Mouse (Mus musculus) common myeloid progenitor, adult 5-6 weeks (primary cell): Measurements from ENCODE around the gene Ntrk3. TPM values are rescaled to one million over a fixed set of nuclear protein-coding genes. Genes with fewer than 3 reads are reported as not detected.

Experiments used
- ATAC-seq: replicated peaks from 2 replicates; pipeline ENCODE4 v1.8.0; 2016; ENCODE audit warnings: low read depth, mild to moderate bottlenecking, moderate TSS enrichment, inconsistent platforms; ENCODE audit not compliant: poor library complexity, severe bottlenecking
- total RNA-seq: library from RNA; stranded (forward); fragments of 200-1000, 187-1606 nt; gene quantifications from 2 replicates; pipeline ENCODE4 v1.2.3, GENCODE M21; 2017

Gene Ntrk3
- total RNA-seq, 1 experiment from 2014 or later, result not detected

DNA sequence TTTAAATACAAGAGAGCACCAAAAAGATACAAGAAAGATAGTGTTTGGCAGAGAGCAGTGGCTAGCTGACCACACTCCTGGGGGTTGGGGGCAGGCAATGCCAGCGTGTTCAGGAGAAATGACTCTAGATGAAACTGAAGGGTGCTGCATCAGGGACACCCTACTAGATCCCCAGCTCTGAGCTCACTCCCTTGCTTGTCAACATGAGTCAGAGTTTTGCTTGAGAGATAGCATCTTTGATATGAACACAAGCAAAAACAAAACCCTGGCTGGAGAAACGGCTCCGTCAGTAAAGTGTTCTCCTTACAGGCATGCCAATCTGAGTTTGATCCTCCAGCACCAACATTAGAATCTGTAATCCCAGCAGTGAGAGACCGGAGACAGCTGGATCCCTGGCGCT is 189.1 kb downstream of the Ntrk3 start:
- ATAC-seq, result no peak

DNA sequence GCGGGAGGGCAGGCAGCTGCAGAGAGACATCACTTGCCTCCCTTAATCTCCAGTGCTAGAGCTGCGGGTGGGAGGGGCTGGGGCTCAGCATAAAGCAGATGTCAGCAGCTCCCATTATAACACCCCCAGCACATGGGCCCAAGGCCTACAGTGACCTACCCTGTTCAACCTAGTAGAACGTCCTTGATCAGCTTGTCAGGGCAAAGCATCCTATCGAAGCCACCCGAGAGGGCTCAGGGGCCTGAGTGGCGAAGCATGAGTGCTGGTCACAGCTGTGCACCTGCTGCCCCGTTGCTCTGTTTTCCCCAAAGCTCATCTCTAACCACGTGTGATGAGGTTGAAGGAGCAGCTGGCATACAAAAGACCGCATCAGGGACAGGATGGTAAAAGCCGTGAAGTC is 191.3 kb downstream of the Ntrk3 start:
- ATAC-seq, result no peak

DNA sequence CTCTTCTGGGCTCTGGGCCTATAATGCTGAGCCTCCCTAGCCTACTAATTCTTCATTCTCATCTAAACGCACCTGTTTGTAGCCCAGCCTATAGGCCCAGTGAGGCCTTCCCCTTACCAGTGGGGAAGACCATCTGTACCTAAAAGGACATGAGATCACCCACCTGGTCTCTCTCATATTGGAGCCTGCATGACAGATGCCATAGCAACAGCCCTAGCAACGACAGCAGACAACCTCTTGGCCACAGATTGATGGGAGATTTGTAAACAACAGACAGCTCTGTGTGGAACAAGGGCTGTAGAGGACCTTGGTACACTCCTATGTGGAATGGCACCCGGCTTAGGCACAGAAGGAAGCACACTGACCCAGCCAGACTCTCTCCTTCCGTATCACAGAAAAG is 195.3 kb downstream of the Ntrk3 start:
- no peak for ATAC-seq

DNA sequence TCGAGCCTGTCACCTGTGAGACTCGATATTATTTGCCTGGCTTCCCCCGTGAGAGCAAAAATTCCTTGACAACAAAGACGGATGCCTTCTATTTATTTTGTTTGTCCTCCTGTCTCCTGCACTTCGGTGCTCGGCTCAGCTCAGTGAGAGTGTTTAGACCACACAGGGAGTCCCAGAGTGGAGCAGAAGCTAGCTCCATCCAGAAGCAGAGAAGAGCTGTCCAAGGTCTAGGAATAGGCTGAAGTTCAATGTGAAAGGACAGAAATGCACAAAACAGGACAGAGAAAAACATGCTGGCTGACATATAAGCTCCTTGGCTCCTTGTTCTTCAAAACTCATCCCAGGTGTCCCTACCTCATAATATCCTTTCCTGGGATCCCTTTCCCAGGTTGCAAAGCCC is 207.5 kb downstream of the Ntrk3 start:
- ATAC-seq, result no peak

DNA sequence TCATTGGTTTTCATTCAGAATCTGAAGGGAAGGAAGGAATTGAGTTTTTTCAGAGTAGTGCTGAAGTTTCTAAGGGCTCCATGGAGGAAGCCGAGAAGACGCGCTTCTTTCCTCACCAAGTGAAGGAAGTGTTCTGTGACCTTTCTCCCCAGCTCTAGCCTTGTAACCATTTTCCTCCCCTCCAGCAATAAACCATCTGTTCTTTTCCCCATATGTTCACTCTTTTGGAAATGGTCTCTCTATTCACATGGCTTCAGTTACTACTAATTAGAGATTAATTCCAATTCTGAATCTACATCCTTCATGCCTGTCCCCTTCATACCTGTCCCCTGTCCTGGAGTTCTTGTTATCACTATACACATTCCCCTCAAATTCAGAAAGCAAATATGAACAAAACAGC is 209.8 kb downstream of the Ntrk3 start:
- ATAC-seq, result no peak

DNA sequence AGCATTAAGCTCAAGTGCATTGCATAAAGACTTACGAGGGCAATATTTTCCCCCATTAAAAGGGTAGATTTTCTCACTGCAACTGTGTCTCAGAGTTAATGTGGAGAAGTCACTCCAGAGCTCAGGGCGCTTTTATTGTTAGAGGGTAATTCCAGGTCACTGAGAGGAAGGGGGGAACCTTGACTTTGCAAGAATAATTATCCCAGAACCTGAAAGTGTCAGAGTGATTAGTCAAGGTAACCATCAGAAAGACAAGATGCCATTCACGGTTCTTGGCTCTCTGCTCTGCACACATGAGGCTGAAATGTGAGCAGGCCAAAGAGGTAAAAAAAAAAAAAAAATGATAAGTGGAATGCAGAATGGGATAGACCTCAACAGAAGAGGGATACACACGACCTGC is 210.2 kb downstream of the Ntrk3 start:
- ATAC-seq, result no peak

DNA sequence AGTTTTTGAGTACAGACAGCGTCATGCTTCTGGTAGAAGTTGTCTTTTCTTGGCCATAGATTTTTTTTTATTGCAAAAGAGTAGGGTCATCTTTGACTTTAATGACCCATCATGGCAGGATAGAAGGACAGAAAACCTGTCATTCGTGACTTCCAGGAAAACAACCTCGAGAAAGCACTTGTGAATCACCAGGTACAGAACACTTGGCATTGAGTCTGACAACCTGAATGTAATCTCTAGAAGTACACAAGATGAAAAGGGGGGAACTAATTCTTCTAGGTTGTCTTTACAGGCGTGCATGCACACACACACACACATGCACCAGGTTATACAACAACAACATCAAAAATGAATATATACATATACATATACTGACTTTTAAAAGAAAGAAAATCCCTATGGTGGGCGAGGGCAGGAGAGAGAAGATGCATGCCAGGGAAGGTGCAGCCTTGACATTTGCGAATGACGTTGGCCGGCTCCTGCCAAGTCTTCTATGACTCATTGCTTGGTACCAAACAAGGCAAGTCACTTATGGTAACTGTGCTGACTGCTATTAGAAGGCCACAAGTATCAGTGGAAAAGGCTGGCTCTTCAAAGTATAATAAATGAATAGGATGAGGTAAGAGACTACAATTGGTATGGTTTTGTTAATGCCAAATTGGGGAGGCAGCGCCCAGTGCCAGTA is 217.4 kb downstream of the Ntrk3 start:
- no peak for ATAC-seq

DNA sequence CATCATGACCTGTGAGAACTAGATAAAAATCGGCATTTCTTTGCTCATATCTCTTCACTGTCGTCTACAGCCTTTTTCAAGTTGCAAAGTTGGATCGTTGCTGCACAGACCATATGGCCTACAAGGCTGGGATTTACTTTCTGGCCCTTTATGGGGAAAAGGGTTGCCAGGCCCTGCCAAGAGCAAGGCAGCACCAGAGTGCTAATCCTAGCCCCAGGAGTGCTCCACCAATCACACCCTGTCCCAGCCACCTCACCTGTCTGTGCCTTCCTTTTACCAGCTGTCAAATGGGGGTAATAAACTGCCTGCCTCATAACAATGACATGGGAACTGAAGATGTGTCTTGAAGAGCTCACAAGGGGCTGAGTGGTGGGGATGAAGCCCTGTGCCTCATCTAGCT is 218.1 kb downstream of the Ntrk3 start:
- ATAC-seq, result no peak

DNA sequence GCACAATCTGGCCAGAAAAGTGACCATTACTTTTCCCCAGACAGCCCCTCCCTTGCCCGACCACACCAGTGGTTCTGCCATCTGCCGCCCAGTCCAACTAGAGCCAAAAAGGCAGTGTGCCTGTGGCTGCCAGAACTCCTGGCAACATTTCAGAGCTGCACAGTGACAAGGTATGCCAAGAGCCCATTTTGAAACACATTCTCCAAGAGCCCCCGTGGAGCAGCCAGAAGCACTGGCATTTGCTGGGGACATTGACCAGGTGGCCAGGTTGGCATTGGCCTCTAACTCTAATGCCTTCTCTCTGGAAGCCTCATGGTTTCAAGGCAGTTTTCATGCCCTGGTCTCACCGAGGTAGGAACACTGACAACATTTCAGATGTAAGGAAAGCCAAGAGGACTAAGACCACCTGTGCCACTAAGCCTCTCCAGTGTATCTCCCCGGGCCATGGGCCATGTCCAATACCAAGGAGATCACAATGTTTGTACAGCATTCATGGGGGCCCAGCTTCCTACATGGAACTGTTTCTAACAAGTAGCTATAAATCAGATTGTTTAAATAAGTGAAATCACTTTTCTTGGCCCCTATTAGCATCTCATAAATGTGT is 218.9 kb downstream of the Ntrk3 start:
- no peak for ATAC-seq

DNA sequence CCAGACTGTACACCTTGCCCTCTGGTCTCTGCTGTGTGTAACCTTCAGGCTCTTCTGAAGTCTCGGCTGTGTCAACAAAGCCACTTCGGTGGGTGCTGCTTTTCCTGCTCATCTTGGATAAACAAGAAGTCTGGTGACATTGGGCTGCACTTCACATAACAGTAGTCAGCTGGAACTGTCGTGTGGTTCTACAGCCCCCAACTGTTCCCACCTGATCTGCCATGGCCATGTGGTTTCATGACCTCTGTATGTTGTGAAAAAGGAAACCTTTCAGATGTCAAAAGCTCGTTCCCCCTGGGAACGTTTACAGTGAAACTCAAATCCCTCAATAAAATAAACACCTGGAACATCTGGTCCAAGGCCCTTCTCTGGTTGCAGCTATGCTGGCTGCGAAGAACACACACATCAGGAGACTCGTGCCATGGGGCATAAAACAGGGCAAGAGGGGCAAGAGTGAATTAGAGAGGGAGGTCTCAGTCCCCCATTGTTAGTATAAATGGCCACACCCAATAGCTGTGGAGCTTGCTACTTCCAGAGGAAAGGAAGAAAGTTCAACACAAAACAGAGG is 222.7 kb downstream of the Ntrk3 start:
- no peak for ATAC-seq

DNA sequence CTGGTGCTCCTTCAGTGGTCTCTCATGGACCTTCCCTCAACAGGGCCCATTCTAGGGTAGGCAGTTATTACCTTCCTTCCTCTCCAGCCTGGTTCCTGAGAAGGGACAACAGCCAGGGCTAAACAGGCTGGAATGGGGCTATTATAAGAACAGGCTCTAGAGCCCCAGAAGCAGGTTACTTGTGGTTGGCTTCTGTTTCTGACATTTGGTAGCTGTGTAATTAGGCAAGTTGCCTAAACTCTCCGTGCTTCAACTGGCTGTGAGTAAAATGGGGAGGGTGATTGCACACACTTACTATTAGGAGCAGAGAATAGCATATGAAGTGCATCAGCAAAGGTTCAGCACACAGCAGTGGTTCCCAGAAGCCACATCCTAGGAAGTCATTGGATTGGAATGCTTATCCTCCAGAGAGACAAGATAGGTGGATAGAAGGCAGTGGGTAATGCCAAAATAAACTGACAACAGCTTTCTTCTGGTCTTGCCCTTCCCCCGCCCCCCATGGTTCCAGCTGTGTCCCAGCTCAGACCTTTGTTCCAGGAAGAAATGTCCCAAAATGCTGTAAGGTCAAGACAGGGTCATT is 230.7 kb downstream of the Ntrk3 start:
- no peak for ATAC-seq

DNA sequence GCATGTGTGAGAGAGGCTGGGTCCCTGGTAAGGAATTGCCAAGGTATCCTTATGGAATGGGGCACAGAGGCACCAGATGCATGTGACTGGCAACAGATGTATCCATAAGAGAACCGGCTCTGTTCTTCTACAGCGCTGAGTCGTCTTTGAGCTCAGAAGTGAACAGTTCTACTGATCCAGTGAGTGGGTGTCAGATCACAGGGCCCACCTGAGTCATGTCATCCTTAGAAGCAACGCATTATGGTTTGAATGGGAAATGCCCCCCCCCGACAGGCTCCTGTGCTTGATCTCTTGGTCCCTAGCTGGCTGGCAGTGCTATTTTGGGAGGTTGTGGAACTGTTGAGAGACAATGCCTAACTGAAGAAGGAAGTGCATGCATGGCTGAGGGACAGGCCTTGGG is 236.9 kb downstream of the Ntrk3 start:
- ATAC-seq, result no peak

DNA sequence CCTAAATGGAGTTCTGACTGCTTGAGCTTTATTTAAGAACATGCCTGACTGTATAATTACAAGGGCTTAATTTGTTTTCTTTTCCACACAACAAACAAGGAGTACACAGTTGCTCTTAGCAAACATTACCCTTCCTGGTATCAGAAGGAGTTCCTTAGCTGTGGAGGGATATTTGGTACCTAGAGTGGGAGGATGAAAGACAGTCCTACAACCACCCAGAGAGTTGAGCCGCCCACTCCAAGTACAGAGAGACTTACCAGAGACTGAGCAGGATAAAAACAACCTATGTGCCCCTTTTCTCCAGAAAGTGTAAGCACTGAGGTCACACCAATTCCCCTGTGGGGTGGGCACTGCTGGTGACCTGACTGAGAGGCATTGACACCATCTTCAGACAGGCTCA is 237.8 kb downstream of the Ntrk3 start:
- no peak for ATAC-seq

DNA sequence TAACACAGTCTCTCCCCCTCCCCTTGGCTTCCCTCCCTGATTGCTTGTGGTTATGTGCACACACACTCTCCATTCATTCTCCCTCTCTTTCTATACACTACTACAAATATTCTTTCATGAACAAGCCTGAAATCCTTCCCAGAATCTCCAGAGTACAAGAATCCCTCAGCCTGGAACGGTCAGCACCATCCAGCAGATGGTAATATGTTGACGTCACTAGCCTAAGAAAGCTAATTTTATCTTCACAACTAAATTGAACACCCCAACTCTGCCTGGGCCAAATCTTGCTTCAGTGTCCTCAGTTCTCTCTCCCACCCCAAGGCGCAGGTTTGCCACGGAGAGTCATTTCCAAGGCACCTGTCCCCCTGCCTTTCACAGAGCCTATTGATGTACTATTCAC is 239.5 kb downstream of the Ntrk3 start:
- no peak for ATAC-seq

DNA sequence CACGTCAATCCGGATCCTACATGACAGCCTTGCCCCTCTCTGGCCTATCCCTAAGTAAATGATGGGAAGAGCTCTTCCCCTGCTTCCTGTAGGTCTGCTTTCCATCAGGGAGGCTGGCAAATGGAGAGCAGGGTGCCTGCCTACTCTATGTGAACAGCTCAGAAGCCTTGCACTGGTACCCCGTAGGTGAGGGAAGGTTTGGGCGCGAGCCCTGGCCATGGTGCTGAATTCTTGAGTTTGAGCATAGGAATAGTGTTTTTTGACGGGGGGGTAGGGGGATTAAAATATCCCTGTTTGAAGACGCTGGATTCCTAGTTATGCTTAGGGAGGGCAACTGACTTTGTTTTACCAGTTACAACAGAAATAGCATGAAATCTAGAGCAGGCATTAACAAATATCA is 240.0 kb downstream of the Ntrk3 start:
- ATAC-seq, result no peak

DNA sequence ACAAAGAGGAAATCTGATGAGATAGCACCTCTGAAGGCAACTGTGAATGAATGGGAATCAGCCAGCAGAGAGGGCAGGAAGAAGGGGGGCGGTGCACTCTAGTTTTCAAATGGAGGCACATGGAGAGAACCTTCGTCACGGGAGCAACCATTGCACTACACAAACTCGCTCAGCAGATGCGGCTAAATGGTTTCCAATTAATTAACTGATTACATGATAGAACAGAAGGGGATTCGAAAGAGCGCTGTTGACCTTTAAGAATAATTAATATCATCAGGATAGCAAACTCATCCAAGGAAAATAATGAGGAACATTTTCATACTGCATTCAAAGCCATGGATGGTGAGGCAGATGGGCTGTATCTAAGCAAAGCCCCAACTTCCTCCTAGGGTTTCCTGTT is 244.2 kb downstream of the Ntrk3 start:
- ATAC-seq, result no peak

DNA sequence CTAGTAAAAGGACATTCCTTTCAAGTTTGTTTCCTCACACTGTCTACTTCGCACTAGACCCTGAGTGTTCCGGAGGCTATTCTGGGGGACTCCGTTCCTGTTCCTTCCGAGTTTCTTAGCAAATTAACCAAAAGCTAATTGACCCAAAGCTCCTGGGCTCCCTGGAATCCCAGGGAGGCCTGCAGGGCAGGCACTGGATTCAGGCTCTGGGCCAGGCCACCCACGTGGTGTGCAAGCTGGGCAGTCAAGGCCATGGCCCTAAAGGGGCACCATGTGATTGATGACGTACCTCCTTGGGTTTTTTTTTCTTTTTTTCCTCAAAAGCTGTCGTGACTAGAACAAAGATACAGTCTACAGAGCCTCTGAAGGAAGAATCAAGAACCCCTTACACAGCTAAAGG is 246.6 kb downstream of the Ntrk3 start:
- ATAC-seq, result no peak

DNA sequence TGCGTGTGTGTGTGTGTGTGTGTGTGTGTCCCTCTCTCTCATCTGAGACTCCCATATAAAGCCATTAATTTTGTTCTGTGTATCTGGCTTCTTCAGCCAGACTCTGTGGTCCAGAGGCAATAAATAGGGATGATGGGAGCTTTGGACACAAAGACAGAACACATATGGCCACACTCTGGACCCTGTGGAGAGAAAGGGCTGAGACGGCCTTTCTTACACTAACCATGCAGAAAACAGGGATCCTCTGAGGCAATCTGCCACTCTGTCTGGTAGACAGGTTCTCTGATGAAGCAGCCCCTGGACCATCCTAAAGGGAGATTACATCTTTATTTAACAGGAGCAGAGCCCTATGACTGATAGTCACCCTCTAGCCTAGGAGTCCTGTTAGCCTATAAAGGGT is 253.5 kb downstream of the Ntrk3 start:
- no peak for ATAC-seq

DNA sequence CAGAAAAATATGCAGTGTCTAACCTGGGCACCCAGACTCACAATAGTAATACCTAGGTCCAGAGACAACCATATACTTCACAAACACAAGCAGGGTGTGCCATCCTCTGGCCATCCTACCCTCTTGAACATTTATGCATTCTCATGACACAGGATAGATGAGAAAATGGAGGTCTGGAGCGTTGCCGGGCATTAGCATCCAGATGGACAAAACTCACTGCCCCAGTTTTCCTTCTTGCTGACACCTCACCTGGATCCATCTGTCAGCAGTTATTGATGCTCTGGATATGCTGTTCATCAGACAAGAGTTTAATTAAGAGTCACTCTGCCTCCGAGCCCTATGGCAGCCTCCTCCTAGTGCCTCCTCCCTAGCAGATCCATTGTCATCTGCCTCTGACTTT is 254.1 kb downstream of the Ntrk3 start:
- ATAC-seq, result no peak

DNA sequence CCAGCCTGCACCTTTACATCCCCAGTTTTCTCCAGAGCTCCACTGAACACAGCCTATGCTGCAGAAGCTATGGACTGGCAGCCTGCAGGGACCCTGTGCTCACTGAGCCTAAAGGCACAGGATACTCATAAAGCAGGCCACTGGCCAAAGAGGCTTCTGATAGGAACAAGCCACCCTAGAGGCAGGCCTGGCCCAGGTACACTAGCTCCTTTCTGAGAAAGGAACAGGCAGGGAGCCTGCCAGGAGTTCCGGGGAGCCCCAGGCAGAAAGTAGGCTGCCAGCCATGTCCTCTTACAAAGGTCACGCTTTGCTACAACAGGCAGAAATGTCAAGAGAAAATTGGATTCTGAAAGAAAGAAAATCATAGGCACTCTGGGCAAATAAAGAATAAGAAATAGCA is 254.8 kb downstream of the Ntrk3 start:
- ATAC-seq, result no peak

DNA sequence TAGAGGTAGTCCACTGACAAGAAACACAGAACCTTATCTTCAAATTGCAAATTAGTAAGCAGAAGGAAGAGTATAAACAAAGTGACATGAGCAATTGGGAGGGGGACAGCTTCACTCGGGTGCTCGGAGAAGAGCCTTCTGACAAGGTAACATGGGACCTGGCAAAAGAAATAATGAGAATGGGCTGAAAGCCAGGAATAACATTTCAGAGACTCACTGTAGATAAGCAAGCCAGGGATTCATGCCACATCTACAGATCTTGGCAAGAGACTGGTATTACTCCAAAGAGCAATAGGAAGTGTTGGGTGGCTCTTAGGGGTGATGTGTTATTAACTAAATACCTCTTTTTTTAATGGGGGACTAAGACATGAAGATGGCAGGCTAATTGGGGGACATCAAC is 258.9 kb downstream of the Ntrk3 start:
- ATAC-seq, result no peak

DNA sequence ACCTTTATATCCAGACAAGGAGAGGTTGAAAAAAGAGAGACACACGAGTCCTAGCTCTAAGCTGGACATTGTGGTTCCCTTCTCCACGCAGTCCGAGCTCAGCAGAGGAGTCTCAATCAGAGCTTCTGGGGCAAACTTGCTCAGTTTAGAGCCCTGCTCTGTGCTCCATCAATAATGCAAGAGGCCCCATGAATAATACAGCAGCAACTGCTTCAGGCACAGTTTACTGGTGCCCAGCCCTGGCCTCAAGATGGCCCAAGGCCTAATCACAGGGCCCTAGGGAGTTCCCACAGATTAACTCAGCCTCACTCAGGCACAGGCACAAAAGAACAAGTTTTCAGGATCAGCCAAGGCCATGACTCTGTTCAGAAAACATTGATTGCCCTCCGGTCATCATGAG is 266.1 kb downstream of the Ntrk3 start:
- ATAC-seq, result no peak
